Mouse (Mus musculus): ENCODE measurements at regions not wholly inside any gene's neighbourhood (a gene's known extent, or its start where the extent isn't known, plus 50 kb on each side); places are given as distances from the start of the nearest gene placed in this dataset.

DNA sequence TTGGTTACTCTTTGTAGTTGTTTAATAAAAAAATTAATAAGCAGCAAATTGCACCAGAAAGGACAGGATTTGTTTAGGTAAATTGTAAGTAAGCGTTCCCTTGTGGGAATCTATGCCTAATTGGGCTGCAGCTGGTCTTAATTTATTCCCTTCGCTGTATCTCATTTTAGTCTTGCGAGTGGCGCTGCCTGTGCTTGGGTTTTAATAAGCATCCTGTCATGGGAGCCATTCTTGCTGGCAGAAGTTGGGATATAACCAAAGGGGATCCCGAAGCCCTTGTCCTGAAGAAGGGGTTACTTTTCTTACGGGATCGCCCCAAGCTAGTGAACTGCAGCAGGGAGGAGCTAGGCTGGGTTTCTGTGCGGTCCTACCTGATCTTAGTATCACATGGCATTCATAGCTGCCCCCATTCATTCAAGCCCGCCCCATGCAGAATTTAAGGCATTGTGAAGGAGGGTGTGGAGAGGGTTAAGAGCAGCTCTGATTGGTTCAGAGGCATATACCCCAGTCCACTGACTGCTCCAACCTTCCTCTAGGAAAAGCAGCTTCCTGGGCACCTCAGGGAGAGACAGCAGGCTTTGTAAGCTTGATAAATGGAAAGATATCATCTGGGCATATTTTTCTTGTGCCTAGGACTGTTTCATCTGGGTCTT lies 96.4 kb upstream of the Tmem260 start:
- Histone ChIP-seq H3K4me3 (ENCODE audit: low read depth, low read length) (no peak overlapping the region), H3K27ac (replicated peaks; ENCODE audit: low read depth, low read length) (no peak overlapping the region), H3K36me3 (ENCODE audit: control insufficient read depth, insufficient read depth, low read length) (no peaks in the 10 kb centered on the region), H3K9me3 (ENCODE audit: control insufficient read depth, low read length) (no peaks in the 10 kb centered on the region), H3K9ac (ENCODE audit: low read depth, low read length) (no peak overlapping the region), H3K4me1 (ENCODE audit: control insufficient read depth, insufficient read depth, low read length) (peaks cover 8% of the 10 kb centered on the region; the same call in 1 of the 2 replicates), H3K27me3 (replicated peaks; ENCODE audit: control insufficient read depth, insufficient read depth, low read length) (no peaks in the 10 kb centered on the region; the same call in 1 of the 2 replicates), H3K4me2 (ENCODE audit: low read depth, low read length) (peak overlapping the region; percentile 35)
- ATAC-seq (ENCODE audit: low read depth) = no peak
- DNase-seq (ENCODE audit: low spot score) = peak; percentile 65
- 33% methylated on average over 9 of the region's 9 CpGs for WGBS

DNA sequence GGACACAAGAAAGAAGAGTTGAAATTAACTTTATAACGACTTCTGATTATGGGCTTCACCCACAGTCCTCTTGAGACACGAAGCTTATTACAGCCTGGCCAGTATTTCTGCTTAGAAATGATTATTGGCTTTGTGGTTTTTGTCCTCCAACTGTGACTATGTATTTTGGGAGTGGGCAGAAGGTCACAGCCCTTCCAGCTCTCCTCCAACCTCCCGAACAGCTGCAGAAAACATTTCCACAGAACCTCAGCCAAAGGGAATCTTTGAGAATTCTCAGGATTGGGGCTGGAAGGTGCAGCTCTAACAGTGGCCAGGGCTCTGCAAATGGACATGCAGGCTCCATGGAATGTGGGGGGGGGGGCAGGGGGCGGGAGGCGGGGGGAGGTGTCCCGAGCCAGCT lies 94.3 kb upstream of the Tmem260 start:
- no peaks in the 10 kb centered on the region for H3K36me3 ChIP-seq (ENCODE audit: control insufficient read depth, insufficient read depth, low read length)
- 68% methylated on average over 4 of the region's 6 CpGs for WGBS
- no peak overlapping the region for H3K4me3 ChIP-seq (ENCODE audit: low read depth, low read length)
- no peaks in the 10 kb centered on the region; the same call in 1 of the 2 replicates for H3K27me3 ChIP-seq (replicated peaks; ENCODE audit: control insufficient read depth, insufficient read depth, low read length)
- H3K9ac ChIP-seq (ENCODE audit: low read depth, low read length) = no peak overlapping the region
- H3K9me3 ChIP-seq (ENCODE audit: control insufficient read depth, low read length) = no peaks in the 10 kb centered on the region
- peaks cover 8% of the 10 kb centered on the region for H3K4me1 ChIP-seq (ENCODE audit: control insufficient read depth, insufficient read depth, low read length)
- H3K4me2 ChIP-seq (ENCODE audit: low read depth, low read length) = no peak overlapping the region
- no peak overlapping the region for H3K27ac ChIP-seq (replicated peaks; ENCODE audit: low read depth, low read length)
- ATAC-seq (ENCODE audit: low read depth) (peak; percentile 37), DNase-seq (ENCODE audit: low spot score) (peak; percentile 33)

DNA sequence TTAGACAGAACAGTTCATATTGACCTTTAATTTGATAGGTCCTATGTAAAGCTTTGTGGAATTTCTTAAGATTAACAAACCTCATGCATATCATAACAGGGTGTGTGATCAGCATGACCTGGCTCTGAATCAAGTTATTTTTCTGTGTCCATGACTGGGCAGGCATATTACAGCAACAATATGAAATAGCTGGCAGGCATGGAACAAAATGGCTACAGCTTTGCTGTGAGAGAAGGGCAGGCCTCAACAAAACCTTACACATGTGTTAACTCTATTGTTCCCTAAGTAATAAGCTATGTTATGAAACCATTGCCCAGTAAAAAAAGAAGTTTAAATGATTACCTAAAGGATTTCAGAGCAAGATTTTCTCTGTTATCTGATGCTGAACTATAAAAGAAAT lies 93.1 kb upstream of the Tmem260 start:
- H3K27me3 ChIP-seq (replicated peaks; ENCODE audit: control insufficient read depth, insufficient read depth, low read length) = no peaks in the 10 kb centered on the region; the same call in 1 of the 2 replicates
- H3K27ac ChIP-seq (replicated peaks; ENCODE audit: low read depth, low read length) = no peak overlapping the region
- DNase-seq (ENCODE audit: low spot score) = no peak
- H3K4me3 ChIP-seq (ENCODE audit: low read depth, low read length) = no peak overlapping the region
- H3K4me2 ChIP-seq (ENCODE audit: low read depth, low read length) = no peak overlapping the region
- H3K36me3 ChIP-seq (ENCODE audit: control insufficient read depth, insufficient read depth, low read length) = no peaks in the 10 kb centered on the region
- no peaks in the 10 kb centered on the region for H3K9me3 ChIP-seq (ENCODE audit: control insufficient read depth, low read length)
- ATAC-seq (ENCODE audit: low read depth) = no peak
- H3K4me1 ChIP-seq (ENCODE audit: control insufficient read depth, insufficient read depth, low read length) = peaks cover 17% of the 10 kb centered on the region
- no peak overlapping the region for H3K9ac ChIP-seq (ENCODE audit: low read depth, low read length)

DNA sequence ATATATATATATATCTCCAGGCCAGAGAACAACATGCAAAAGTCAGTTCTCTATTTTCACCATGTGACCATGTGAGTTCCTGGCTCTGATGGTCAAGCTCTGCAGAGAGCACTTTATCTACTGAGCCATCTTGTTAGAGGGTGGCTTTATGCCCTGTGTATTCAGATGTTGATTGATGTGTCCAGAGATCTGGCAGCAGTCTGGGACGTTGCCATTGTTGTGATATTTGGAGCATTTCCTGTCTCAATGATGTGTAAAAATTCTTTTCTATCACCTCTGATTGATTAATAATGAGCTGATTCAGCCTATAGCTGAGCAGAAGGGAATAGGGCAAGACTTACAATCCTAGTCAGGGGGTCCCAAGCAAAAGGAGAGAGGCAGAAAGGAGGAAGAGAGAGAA lies 91.7 kb upstream of the Tmem260 start:
- H3K27ac ChIP-seq (replicated peaks; ENCODE audit: low read depth, low read length) = no peak overlapping the region
- H3K9me3 ChIP-seq (ENCODE audit: control insufficient read depth, low read length) = no peaks in the 10 kb centered on the region
- no peak overlapping the region for H3K4me2 ChIP-seq (ENCODE audit: low read depth, low read length)
- H3K36me3 ChIP-seq (ENCODE audit: control insufficient read depth, insufficient read depth, low read length) = no peaks in the 10 kb centered on the region
- no peak overlapping the region for H3K4me3 ChIP-seq (ENCODE audit: low read depth, low read length)
- DNase-seq (ENCODE audit: low spot score) = no peak
- H3K27me3 ChIP-seq (replicated peaks; ENCODE audit: control insufficient read depth, insufficient read depth, low read length) = peaks cover 4% of the 10 kb centered on the region; the same call in 1 of the 2 replicates
- H3K9ac ChIP-seq (ENCODE audit: low read depth, low read length) = no peak overlapping the region
- peaks cover 17% of the 10 kb centered on the region for H3K4me1 ChIP-seq (ENCODE audit: control insufficient read depth, insufficient read depth, low read length)
- WGBS = 50% methylated on average over 1 of the region's 1 CpGs
- ATAC-seq (ENCODE audit: low read depth) = no peak

DNA sequence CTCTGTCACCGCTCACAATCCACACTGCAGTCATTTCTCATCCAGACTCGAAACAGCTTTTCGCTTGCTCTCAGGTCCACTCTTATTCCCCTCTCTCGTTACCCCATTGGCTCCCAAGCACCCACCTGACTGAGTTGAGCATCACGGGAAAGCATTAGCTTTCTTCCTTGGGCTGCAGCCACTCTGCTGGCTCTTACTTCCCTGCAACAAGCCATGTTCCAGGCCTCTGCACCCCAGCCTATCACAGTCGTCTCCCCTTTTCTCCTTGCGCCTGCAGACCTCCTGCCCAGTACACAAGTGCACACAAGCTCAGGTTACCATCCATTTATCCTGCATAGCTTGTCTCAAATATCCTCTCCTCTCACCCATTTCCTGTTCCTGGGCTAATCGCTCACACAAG lies 88.5 kb upstream of the Tmem260 start:
- no peak overlapping the region for H3K4me2 ChIP-seq (ENCODE audit: low read depth, low read length)
- H3K4me3 ChIP-seq (ENCODE audit: low read depth, low read length) = no peak overlapping the region
- H3K27ac ChIP-seq (replicated peaks; ENCODE audit: low read depth, low read length) = no peak overlapping the region
- H3K9ac ChIP-seq (ENCODE audit: low read depth, low read length) = no peak overlapping the region
- H3K27me3 ChIP-seq (replicated peaks; ENCODE audit: control insufficient read depth, insufficient read depth, low read length) = peaks cover 6% of the 10 kb centered on the region; the same call in 1 of the 2 replicates
- H3K36me3 ChIP-seq (ENCODE audit: control insufficient read depth, insufficient read depth, low read length) = no peaks in the 10 kb centered on the region
- peaks cover 9% of the 10 kb centered on the region; the same call in 1 of the 2 replicates for H3K4me1 ChIP-seq (ENCODE audit: control insufficient read depth, insufficient read depth, low read length)
- WGBS = 43% methylated on average over 8 of the region's 8 CpGs
- DNase-seq (ENCODE audit: low spot score) (peak; percentile 17), ATAC-seq (ENCODE audit: low read depth) (peak; percentile 65)
- H3K9me3 ChIP-seq (ENCODE audit: control insufficient read depth, low read length) = no peaks in the 10 kb centered on the region

DNA sequence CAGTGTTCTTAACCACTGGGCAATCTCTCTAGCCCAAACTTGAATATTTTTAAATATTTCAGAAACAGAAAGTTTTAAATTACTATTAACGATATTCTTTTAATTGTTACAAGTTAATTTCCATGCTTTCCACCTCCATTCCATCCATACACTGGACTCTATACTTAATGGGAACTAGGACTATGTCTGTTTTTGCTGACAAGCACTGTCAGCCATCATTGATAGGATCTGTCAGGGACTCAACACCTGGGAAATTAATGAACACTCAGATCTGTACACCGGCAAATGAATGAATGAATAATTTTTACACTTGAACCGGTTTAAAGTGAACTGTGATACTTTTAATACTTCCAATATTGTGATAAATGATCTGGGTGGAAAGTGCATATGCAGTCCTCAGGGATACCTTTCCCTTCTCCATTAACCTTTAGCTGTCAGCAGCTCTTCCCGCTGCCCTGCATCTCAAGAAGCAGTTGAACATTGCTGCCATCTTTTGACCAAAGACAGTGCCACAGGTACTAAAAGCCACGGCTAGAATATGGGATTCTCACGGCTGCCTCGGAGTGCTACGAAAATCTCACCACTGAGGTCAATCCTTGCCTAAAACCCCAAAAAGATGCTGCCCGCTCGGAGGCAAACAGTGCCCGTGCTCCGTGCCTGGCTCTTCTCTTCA lies 87.3 kb upstream of the Tmem260 start:
- no peak overlapping the region for H3K9ac ChIP-seq (ENCODE audit: low read depth, low read length)
- H3K27me3 ChIP-seq (replicated peaks; ENCODE audit: control insufficient read depth, insufficient read depth, low read length) = peaks cover 6% of the 10 kb centered on the region; the same call in 1 of the 2 replicates
- H3K27ac ChIP-seq (replicated peaks; ENCODE audit: low read depth, low read length) = no peak overlapping the region
- H3K4me1 ChIP-seq (ENCODE audit: control insufficient read depth, insufficient read depth, low read length) = peaks cover 9% of the 10 kb centered on the region; the same call in 1 of the 2 replicates
- DNase-seq (ENCODE audit: low spot score) (peak; percentile 72), ATAC-seq (ENCODE audit: low read depth) (peak; percentile 37)
- no peak overlapping the region for H3K4me3 ChIP-seq (ENCODE audit: low read depth, low read length)
- no peaks in the 10 kb centered on the region for H3K36me3 ChIP-seq (ENCODE audit: control insufficient read depth, insufficient read depth, low read length)
- no peak overlapping the region for H3K4me2 ChIP-seq (ENCODE audit: low read depth, low read length)
- no peaks in the 10 kb centered on the region for H3K9me3 ChIP-seq (ENCODE audit: control insufficient read depth, low read length)
- WGBS = 35% methylated on average over 12 of the region's 12 CpGs

DNA sequence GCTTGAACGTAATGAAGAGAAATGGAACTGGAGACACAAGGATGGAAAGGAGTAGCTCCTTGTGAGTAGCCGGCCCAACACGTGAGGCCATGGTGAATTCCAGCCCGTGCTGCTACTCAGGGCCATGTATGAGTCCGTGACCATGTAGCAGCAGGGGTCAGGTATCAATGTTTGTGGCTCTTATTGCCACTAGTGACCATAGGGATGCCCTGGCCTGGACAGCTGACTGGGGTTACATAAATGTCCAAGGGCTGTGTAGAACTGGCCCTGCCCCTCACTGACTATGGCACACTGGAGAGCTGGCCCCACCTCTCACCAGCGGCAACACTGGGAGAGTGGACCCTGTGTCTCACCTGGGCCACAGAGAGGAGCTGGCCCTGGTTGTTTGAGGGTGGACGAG lies 84.1 kb upstream of the Tmem260 start:
- DNase-seq (ENCODE audit: low spot score) (no peak), ATAC-seq (ENCODE audit: low read depth) (no peak)
- peaks cover 7% of the 10 kb centered on the region; the same call in 1 of the 2 replicates for H3K4me1 ChIP-seq (ENCODE audit: control insufficient read depth, insufficient read depth, low read length)
- no peaks in the 10 kb centered on the region for H3K36me3 ChIP-seq (ENCODE audit: control insufficient read depth, insufficient read depth, low read length)
- WGBS = 82% methylated on average over 7 of the region's 7 CpGs
- no peak overlapping the region for H3K9ac ChIP-seq (ENCODE audit: low read depth, low read length)
- H3K9me3 ChIP-seq (ENCODE audit: control insufficient read depth, low read length) = no peaks in the 10 kb centered on the region
- H3K27me3 ChIP-seq (replicated peaks; ENCODE audit: control insufficient read depth, insufficient read depth, low read length) = peaks cover 6% of the 10 kb centered on the region; the same call in 1 of the 2 replicates
- no peak overlapping the region for H3K4me3 ChIP-seq (ENCODE audit: low read depth, low read length)
- no peak overlapping the region for H3K27ac ChIP-seq (replicated peaks; ENCODE audit: low read depth, low read length)
- no peak overlapping the region for H3K4me2 ChIP-seq (ENCODE audit: low read depth, low read length)

DNA sequence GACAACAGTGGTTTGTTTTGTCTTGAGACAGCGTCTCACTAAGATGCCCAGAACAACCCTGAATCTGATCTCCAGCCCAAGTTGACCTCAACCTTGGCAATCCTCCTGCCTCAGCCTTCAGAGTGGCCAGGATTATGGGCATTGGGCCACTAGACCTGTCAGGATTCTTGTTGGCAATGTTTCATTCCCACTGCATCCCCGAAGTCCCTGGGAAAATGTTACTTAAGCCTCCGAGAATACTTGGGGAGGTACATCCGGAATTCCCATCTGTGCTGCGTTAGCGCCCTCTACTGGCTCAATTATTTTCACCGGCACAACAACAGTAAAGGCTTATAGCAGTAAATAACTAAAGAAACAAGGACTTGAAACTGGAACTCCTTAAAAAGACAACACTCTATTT lies 78.9 kb upstream of the Tmem260 start:
- no peak overlapping the region for H3K4me3 ChIP-seq (ENCODE audit: low read depth, low read length)
- H3K9ac ChIP-seq (ENCODE audit: low read depth, low read length) = no peak overlapping the region
- H3K27me3 ChIP-seq (replicated peaks; ENCODE audit: control insufficient read depth, insufficient read depth, low read length) = no peaks in the 10 kb centered on the region
- WGBS = 11% methylated on average over 7 of the region's 7 CpGs
- no peak overlapping the region for H3K4me2 ChIP-seq (ENCODE audit: low read depth, low read length)
- DNase-seq (ENCODE audit: low spot score) = peak; percentile 77
- ATAC-seq (ENCODE audit: low read depth) = no peak
- no peaks in the 10 kb centered on the region for H3K36me3 ChIP-seq (ENCODE audit: control insufficient read depth, insufficient read depth, low read length)
- no peaks in the 10 kb centered on the region for H3K9me3 ChIP-seq (ENCODE audit: control insufficient read depth, low read length)
- H3K4me1 ChIP-seq (ENCODE audit: control insufficient read depth, insufficient read depth, low read length) = no peaks in the 10 kb centered on the region
- H3K27ac ChIP-seq (replicated peaks; ENCODE audit: low read depth, low read length) = no peak overlapping the region

DNA sequence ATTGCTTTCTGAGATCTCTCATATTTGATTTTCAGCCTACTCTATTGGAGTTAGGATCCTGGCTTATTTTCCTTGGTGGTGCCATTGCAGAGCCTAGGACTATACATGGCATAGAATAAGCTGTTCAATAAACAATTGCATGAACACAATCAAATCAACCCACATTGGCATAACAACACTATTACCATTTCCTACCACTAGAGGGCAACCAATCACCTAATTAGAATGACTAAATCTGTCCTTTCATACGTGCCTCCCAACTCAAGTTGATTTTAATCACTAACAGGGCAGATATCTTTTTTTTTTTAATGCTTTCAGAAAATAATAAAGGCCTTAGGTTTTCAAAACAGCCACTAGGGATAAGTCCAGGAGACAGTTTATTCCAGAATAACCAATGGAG lies 75.6 kb upstream of the Tmem260 start:
- H3K27me3 ChIP-seq (replicated peaks; ENCODE audit: control insufficient read depth, insufficient read depth, low read length) = no peaks in the 10 kb centered on the region
- no peak overlapping the region for H3K9ac ChIP-seq (ENCODE audit: low read depth, low read length)
- ATAC-seq (ENCODE audit: low read depth) (no peak), DNase-seq (ENCODE audit: low spot score) (peak; percentile 77)
- no peaks in the 10 kb centered on the region for H3K36me3 ChIP-seq (ENCODE audit: control insufficient read depth, insufficient read depth, low read length)
- 0% methylated on average over 1 of the region's 1 CpGs for WGBS
- no peak overlapping the region for H3K4me3 ChIP-seq (ENCODE audit: low read depth, low read length)
- no peak overlapping the region for H3K4me2 ChIP-seq (ENCODE audit: low read depth, low read length)
- H3K4me1 ChIP-seq (ENCODE audit: control insufficient read depth, insufficient read depth, low read length) = no peaks in the 10 kb centered on the region
- no peak overlapping the region for H3K27ac ChIP-seq (replicated peaks; ENCODE audit: low read depth, low read length)
- no peaks in the 10 kb centered on the region for H3K9me3 ChIP-seq (ENCODE audit: control insufficient read depth, low read length)
